In the genomic region with DNA sequence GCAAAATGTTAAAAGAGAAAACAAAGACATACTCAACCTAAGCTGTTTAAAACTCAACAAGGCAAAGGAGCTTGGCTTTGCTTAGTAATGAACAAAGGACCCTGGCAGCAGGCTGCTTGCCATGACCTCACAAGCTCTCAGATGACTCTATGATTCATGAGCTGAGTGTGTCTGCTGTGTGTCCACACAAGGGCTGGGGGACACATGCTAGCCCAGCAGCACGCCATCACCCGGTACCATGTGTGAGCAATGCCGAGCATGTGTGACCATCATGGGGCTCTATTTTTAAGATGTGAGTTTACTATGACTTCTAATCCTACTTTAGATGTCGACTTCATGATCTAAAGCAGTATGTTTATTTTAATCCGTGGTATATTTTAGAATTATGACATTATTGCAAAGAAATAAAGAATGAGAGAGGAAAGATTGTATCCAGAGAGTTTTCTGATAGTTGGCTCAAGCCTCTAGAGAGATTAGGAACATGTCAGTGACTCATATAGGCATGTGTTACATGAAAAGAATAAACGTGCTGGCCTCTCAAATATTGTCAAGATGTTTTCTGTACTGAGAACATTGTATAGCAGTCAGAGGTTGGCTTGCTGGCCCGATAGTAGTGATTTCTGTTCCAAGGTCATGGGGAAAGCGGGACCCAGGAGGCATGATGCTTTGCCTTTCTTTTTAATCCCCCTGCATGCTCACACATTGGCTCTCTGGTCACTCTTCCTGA, we compare ENCODE assay signal across 27 mouse cellular contexts.
DNase-seq lines count a peak whose midpoint lies in the region; ATAC-seq and TF ChIP-seq lines count a peak whose summit lies in the region.
"Had no signal": no experiment of that assay in that cellular context is flagged by ENCODE, and none has a peak within 500 bp of the region (broad histone marks: within the 10 kb centered on the region; RNA-seq: fewer than 3 reads in every experiment).

No protein-coding gene starts in this region.

- H3K27ac ChIP-seq in limb, embryonic 14.5 days (replicated peaks; ENCODE audit: low read depth, low read length) = no peak overlapping the region
- no peak overlapping the region for H3K27ac ChIP-seq in limb, embryonic 10.5 days
- H3K27ac ChIP-seq in midbrain, embryonic 10.5 days (replicated peaks) = peak overlapping the region; percentile 53; the same call in 1 of the 2 replicates
- H3K27ac ChIP-seq in midbrain, embryonic 13.5 days = no peak overlapping the region
- H3K27ac ChIP-seq in stomach, postnatal 0 days (replicated peaks) = no peak overlapping the region; the same call in 1 of the 2 replicates
- H3K27ac ChIP-seq: embryonic facial prominence, embryonic 12.5 days; kidney, embryonic 15.5 days; limb, embryonic 12.5 days; macrophage; midbrain, embryonic 15.5 days had no signal

- H3K36me3 ChIP-seq in limb, embryonic 14.5 days (ENCODE audit: control insufficient read depth, insufficient read depth, low read length) = no peaks in the 10 kb centered on the region
- no peaks in the 10 kb centered on the region for H3K36me3 ChIP-seq in limb, embryonic 10.5 days
- no peaks in the 10 kb centered on the region for H3K36me3 ChIP-seq in midbrain, embryonic 10.5 days
- no peaks in the 10 kb centered on the region for H3K36me3 ChIP-seq in midbrain, embryonic 13.5 days
- H3K36me3 ChIP-seq in stomach, postnatal 0 days (ENCODE audit: control insufficient read depth, insufficient read depth, low read length) = no peaks in the 10 kb centered on the region
- H3K36me3 ChIP-seq: embryonic facial prominence, embryonic 12.5 days; heart, embryonic 12.5 days; kidney, embryonic 15.5 days; limb, embryonic 12.5 days; midbrain, embryonic 15.5 days had no signal

- no peak for TF ChIP-seq CTCF in stomach, postnatal 0 days (IDR thresholded peaks at IDR 0.05; ENCODE audit: low read depth)

- H3K9me3 ChIP-seq in limb, embryonic 14.5 days (ENCODE audit: control insufficient read depth, low read length) = no peaks in the 10 kb centered on the region
- H3K9me3 ChIP-seq in limb, embryonic 10.5 days (replicated peaks) = no peaks in the 10 kb centered on the region
- no peaks in the 10 kb centered on the region for H3K9me3 ChIP-seq in midbrain, embryonic 10.5 days (replicated peaks)
- no peaks in the 10 kb centered on the region for H3K9me3 ChIP-seq in midbrain, embryonic 13.5 days
- no peaks in the 10 kb centered on the region for H3K9me3 ChIP-seq in stomach, postnatal 0 days (ENCODE audit: control insufficient read depth, low read length)
- H3K9me3 ChIP-seq: embryonic facial prominence, embryonic 12.5 days; heart, embryonic 12.5 days; kidney, embryonic 15.5 days; limb, embryonic 12.5 days; midbrain, embryonic 15.5 days had no signal

- no peak overlapping the region for H3K4me3 ChIP-seq in limb, embryonic 14.5 days (replicated peaks; ENCODE audit: low read length)
- H3K4me3 ChIP-seq in limb, embryonic 10.5 days = no peak overlapping the region
- H3K4me3 ChIP-seq in midbrain, embryonic 10.5 days = no peak overlapping the region
- no peak overlapping the region for H3K4me3 ChIP-seq in midbrain, embryonic 13.5 days (replicated peaks)
- no peak overlapping the region for H3K4me3 ChIP-seq in stomach, postnatal 0 days (ENCODE audit: low read depth, low read length)
- H3K4me3 ChIP-seq: embryonic facial prominence, embryonic 12.5 days; heart, embryonic 12.5 days; kidney, embryonic 15.5 days; limb, embryonic 12.5 days; midbrain, embryonic 15.5 days had no signal

- H3K4me2 ChIP-seq in limb, embryonic 14.5 days (replicated peaks; ENCODE audit: low read depth, low read length, severe bottlenecking) = no peak overlapping the region
- H3K4me2 ChIP-seq in midbrain, embryonic 13.5 days (replicated peaks) = no peak overlapping the region
- H3K4me2 ChIP-seq in stomach, postnatal 0 days (replicated peaks; ENCODE audit: low read depth) = no peak overlapping the region
- H3K4me2 ChIP-seq: embryonic facial prominence, embryonic 12.5 days; heart, embryonic 12.5 days; kidney, embryonic 15.5 days; limb, embryonic 12.5 days; liver, embryonic 11.5 days; midbrain, embryonic 15.5 days had no signal

- no peaks in the 10 kb centered on the region for H3K4me1 ChIP-seq in limb, embryonic 14.5 days (ENCODE audit: control insufficient read depth, insufficient read depth, low read length)
- H3K4me1 ChIP-seq in limb, embryonic 10.5 days = no peaks in the 10 kb centered on the region
- H3K4me1 ChIP-seq in midbrain, embryonic 10.5 days = peaks cover 5% of the 10 kb centered on the region; the same call in 1 of the 2 replicates
- H3K4me1 ChIP-seq in midbrain, embryonic 13.5 days (replicated peaks) = no peaks in the 10 kb centered on the region
- H3K4me1 ChIP-seq in stomach, postnatal 0 days (replicated peaks; ENCODE audit: control insufficient read depth, insufficient read depth) = no peaks in the 10 kb centered on the region
- H3K4me1 ChIP-seq: embryonic facial prominence, embryonic 12.5 days; heart, embryonic 12.5 days; kidney, embryonic 15.5 days; limb, embryonic 12.5 days; midbrain, embryonic 15.5 days had no signal

- no peak overlapping the region for H3K9ac ChIP-seq in limb, embryonic 14.5 days (ENCODE audit: low read depth, low read length, severe bottlenecking)
- H3K9ac ChIP-seq in midbrain, embryonic 13.5 days (replicated peaks) = no peak overlapping the region
- no peak overlapping the region for H3K9ac ChIP-seq in stomach, postnatal 0 days (ENCODE audit: low read length)
- H3K9ac ChIP-seq: embryonic facial prominence, embryonic 12.5 days; heart, embryonic 12.5 days; kidney, embryonic 15.5 days; limb, embryonic 12.5 days; midbrain, embryonic 15.5 days had no signal

- ATAC-seq in limb, embryonic 14.5 days (ENCODE audit: low FRiP score, low read depth) = no peak
- no peak for ATAC-seq in midbrain, embryonic 13.5 days
- 0 out of 2 replicates have a peak, but pooled peaks have one; percentile 26 for ATAC-seq in stomach, postnatal 0 days (ENCODE audit: low FRiP score, low TSS enrichment)
- ATAC-seq: activated CD4-positive, CD25-positive, alpha-beta regulatory T cell, adult 4 months; CD4-positive, CD25-positive, alpha-beta regulatory T cell, adult 4 months; forebrain, embryonic 16.5 days; hindbrain, embryonic 16.5 days; midbrain, embryonic 15.5 days had no signal

- TF ChIP-seq EP300 in stomach, postnatal 0 days (optimal IDR thresholded peaks at IDR 0.05) = no peak

- no peaks in the 10 kb centered on the region for H3K27me3 ChIP-seq in limb, embryonic 14.5 days (ENCODE audit: control insufficient read depth, insufficient read depth, low read length)
- no peaks in the 10 kb centered on the region for H3K27me3 ChIP-seq in limb, embryonic 10.5 days (ENCODE audit: low read depth, poor library complexity, severe bottlenecking)
- H3K27me3 ChIP-seq in midbrain, embryonic 10.5 days (ENCODE audit: low read depth, poor library complexity, severe bottlenecking) = peaks cover 13% of the 10 kb centered on the region; the same call in 1 of the 2 replicates
- H3K27me3 ChIP-seq in midbrain, embryonic 13.5 days = no peaks in the 10 kb centered on the region
- no peaks in the 10 kb centered on the region for H3K27me3 ChIP-seq in stomach, postnatal 0 days (ENCODE audit: control insufficient read depth, insufficient read depth, low read length)
- H3K27me3 ChIP-seq: embryonic facial prominence, embryonic 12.5 days; heart, embryonic 12.5 days; kidney, embryonic 15.5 days; limb, embryonic 12.5 days; midbrain, embryonic 15.5 days had no signal

- no peak for TF ChIP-seq POLR2A in limb, embryonic 14.5 days (IDR thresholded peaks at IDR 0.05; ENCODE audit: borderline replicate concordance, extremely low read depth, insufficient read depth, insufficient read length)

- peak; percentile 4 for DNase-seq in adrenal gland, postnatal 10 days
- no peak for DNase-seq in adrenal gland, postnatal 4 days (ENCODE audit: low spot score in 2 of 2)
- DNase-seq in limb, embryonic 14.5 days (ENCODE audit: low spot score) = peak; percentile 23
- no peak for DNase-seq in limb, embryonic 10.5 days (ENCODE audit: low spot score)
- DNase-seq in midbrain, embryonic 10.5 days (ENCODE audit: low spot score) = no peak
- no peak for DNase-seq in stomach, postnatal 0 days (ENCODE audit: low spot score)
- no peak for DNase-seq in embryo, embryonic 10.5 days (ENCODE audit: low spot score)
- DNase-seq: cerebellum, adult 8-10 months; cerebellum, postnatal 25 days; gastrocnemius, postnatal 10 days; heart, postnatal 10 days; kidney, adult 18-20 months; kidney, postnatal 25 days; right cerebral cortex, postnatal 25 days; thymus, postnatal 4 days had no signal

- 83% methylated on average over 8 of the region's 8 CpGs for WGBS in limb, embryonic 14.5 days
- WGBS in limb, embryonic 10.5 days = 84% methylated on average over 8 of the region's 8 CpGs
- WGBS in midbrain, embryonic 10.5 days = 90% methylated on average over 8 of the region's 8 CpGs
- WGBS in midbrain, embryonic 13.5 days = 90% methylated on average over 8 of the region's 8 CpGs
- 47% methylated on average over 8 of the region's 8 CpGs for WGBS in stomach, postnatal 0 days

Comparison
In these comparisons a context has a peak if more than half of its experiments do, and no peak if none do; other contexts are left out.
1. DNase-seq: peak in adrenal gland, postnatal 10 days (single experiment) and limb, embryonic 14.5 days (single experiment); none in adrenal gland, postnatal 4 days (0 of 2), limb, embryonic 10.5 days (single experiment), midbrain, embryonic 10.5 days (single experiment), stomach, postnatal 0 days (single experiment) and embryo, embryonic 10.5 days (single experiment).